In the genomic region with DNA sequence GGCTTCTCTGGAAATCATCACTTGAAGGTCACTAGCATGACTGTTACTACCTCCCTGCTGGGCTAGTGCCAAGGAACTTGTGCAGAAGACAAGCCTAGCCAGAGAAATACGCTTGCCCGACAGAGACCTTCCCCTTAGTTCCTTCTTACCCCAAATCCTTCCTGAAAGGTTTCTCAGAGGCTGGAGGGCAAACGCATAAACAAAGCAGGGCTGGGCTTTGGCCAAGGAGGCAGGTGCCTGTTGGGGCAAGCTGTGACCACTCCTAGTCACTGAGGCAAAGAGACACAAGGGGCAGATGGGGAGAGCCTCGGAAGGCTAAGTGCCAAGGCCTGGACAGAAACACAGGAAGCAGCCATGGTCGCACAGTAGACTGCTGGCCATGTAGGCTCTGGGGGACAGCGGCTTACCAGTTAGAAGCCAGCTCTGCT, we compare ENCODE assay signal across 8 mouse cellular contexts. TPM values are rescaled to one million over a fixed set of nuclear protein-coding genes. Genes with fewer than 3 reads are reported as not detected.
DNase-seq lines count a peak whose midpoint lies in the region; ATAC-seq and TF ChIP-seq lines count a peak whose summit lies in the region.
"Had no signal": no experiment of that assay in that cellular context is flagged by ENCODE, and none has a peak within 500 bp of the region (broad histone marks: within the 10 kb centered on the region; RNA-seq: fewer than 3 reads in every experiment).

No protein-coding gene starts in this region.

- no peaks in the 10 kb centered on the region for H3K27me3 ChIP-seq in lung, embryonic 15.5 days
- no peaks in the 10 kb centered on the region for H3K27me3 ChIP-seq in heart, embryonic 15.5 days
- no peaks in the 10 kb centered on the region for H3K27me3 ChIP-seq in myocyte (ENCODE audit: control insufficient read depth, insufficient read depth, insufficient read length)
- H3K27me3 ChIP-seq: limb, embryonic 12.5 days had no signal

- TF ChIP-seq POLR2A in lung, adult 2 months (IDR thresholded peaks at IDR 0.05; ENCODE audit: borderline replicate concordance, extremely low read depth, low read depth, low read length), result no peak
- no peak for TF ChIP-seq POLR2A in myocyte (IDR thresholded peaks at IDR 0.05; ENCODE audit: insufficient read length, low read depth)

- TF ChIP-seq CTCF in lung, adult 2 months (IDR thresholded peaks at IDR 0.05; ENCODE audit: insufficient read depth, low read length), result no peak

- ATAC-seq in lung, embryonic 15.5 days (ENCODE audit: borderline replicate concordance, extremely low read depth, low FRiP score, low TSS enrichment), result peak; percentile 56; the same call in 1 of the 2 replicates
- ATAC-seq in heart, embryonic 15.5 days (replicated peaks; ENCODE audit: insufficient number of reproducible peaks, insufficient read depth, low FRiP score, low read depth), result peak; percentile 24; the same call in 1 of the 2 replicates

- WGBS in lung, embryonic 15.5 days, result 37% methylated on average over 6 of the region's 6 CpGs
- 24% methylated on average over 6 of the region's 6 CpGs for WGBS in lung, adult 2 months
- 41% methylated on average over 6 of the region's 6 CpGs for WGBS in heart, embryonic 15.5 days

- DNase-seq in lung, adult 2 months, result no peak
- DNase-seq in cerebellum, adult 9-11 months, result peak; percentile 92
- no peak for DNase-seq in left cerebral cortex, adult 11 months (ENCODE audit: low spot score)
- no peak for DNase-seq in c-Kit-positive CD71-positive TER-119-positive erythroid progenitor cells, embryonic 14.5 days (ENCODE audit: low spot score)

- no peaks in the 10 kb centered on the region for H3K9me3 ChIP-seq in lung, embryonic 15.5 days
- H3K9me3 ChIP-seq in heart, embryonic 15.5 days (replicated peaks), result no peaks in the 10 kb centered on the region
- H3K9me3 ChIP-seq: limb, embryonic 12.5 days had no signal

- H3K4me3 ChIP-seq in lung, embryonic 15.5 days, result no peak overlapping the region
- no peak overlapping the region for H3K4me3 ChIP-seq in lung, adult 2 months (replicated peaks; ENCODE audit: extremely low read depth, low read depth, low read length)
- H3K4me3 ChIP-seq in heart, embryonic 15.5 days, result no peak overlapping the region
- H3K4me3 ChIP-seq in myocyte, result no peak overlapping the region
- H3K4me3 ChIP-seq: limb, embryonic 12.5 days had no signal

- H3ac ChIP-seq in myocyte (ENCODE audit: control insufficient read depth, insufficient read length), result no peak overlapping the region

- H3K79me2 ChIP-seq in myocyte (ENCODE audit: control insufficient read depth, insufficient read depth), result no peaks in the 10 kb centered on the region

- no peak overlapping the region for H3K4me2 ChIP-seq in lung, embryonic 15.5 days
- H3K4me2 ChIP-seq in heart, embryonic 15.5 days, result 0 out of 2 replicates have a peak overlapping the region, but pooled peaks have one; percentile 17
- no peak overlapping the region for H3K4me2 ChIP-seq in myocyte (ENCODE audit: low read depth)
- H3K4me2 ChIP-seq: limb, embryonic 12.5 days had no signal

- H3K4me1 ChIP-seq in lung, embryonic 15.5 days, result peaks cover 16% of the 10 kb centered on the region
- H3K4me1 ChIP-seq in lung, adult 2 months (ENCODE audit: control insufficient read depth, insufficient read depth, low read length), result peaks cover 3% of the 10 kb centered on the region; the same call in 1 of the 2 replicates
- H3K4me1 ChIP-seq in heart, embryonic 15.5 days (replicated peaks), result peaks cover 12% of the 10 kb centered on the region

- no peaks in the 10 kb centered on the region for H3K36me3 ChIP-seq in lung, embryonic 15.5 days
- no peaks in the 10 kb centered on the region; the same call in 1 of the 2 replicates for H3K36me3 ChIP-seq in heart, embryonic 15.5 days
- H3K36me3 ChIP-seq in myocyte (ENCODE audit: control insufficient read depth, insufficient read depth), result no peaks in the 10 kb centered on the region

- no peak overlapping the region for H3K9ac ChIP-seq in lung, embryonic 15.5 days
- no peak overlapping the region for H3K9ac ChIP-seq in heart, embryonic 15.5 days
- H3K9ac ChIP-seq: limb, embryonic 12.5 days had no signal

- H3K27ac ChIP-seq in lung, embryonic 15.5 days, result 0 out of 2 replicates have a peak overlapping the region, but pooled peaks have one; percentile 1
- H3K27ac ChIP-seq in heart, embryonic 15.5 days, result peak overlapping the region; percentile 39
- H3K27ac ChIP-seq: limb, embryonic 12.5 days had no signal

TF ChIP-seq in myocyte, 11 proteins besides CTCF, POLR2A, EP300 and RAD21:
- TF ChIP-seq POLR2AphosphoS2 (IDR thresholded peaks at IDR 0.05; ENCODE audit: insufficient read length, low read depth), result peak; percentile 16
- TF ChIP-seq CEBPB (IDR thresholded peaks at IDR 0.05; ENCODE audit: insufficient read depth, poor library complexity, severe bottlenecking), result no peak

RNA-seq across cellular contexts. Expression of gene Atp1b3, which starts 37.7 kb away (rescaled TPM):
- polyA plus RNA-seq in lung, embryonic 15.5 days (2015; fragmentation: Nextera tagmentation; extraction: Ambion mirVana), result 193 and 197 TPM in 2 replicates
- 98.2 and 101 TPM in 2 replicates for polyA plus RNA-seq in lung, adult 2 months (2012; rRNA removed)
- 120 and 130 TPM in 2 replicates for polyA plus RNA-seq in heart, embryonic 15.5 days (2015; fragmentation: Nextera tagmentation; extraction: Ambion mirVana)
- 102 TPM for polyA plus RNA-seq in myocyte (2012; fragmentation: generic; extraction: Trizol)
